Mouse (Mus musculus) CD4-positive helper T cell, adult 2 months (primary cell): ENCODE measurements around the gene 4930524J08Rik.

ENCODE experiments used
- DNase-seq: peaks from one replicate; pipeline ENCODE4 v3.0.0-alpha.2; 2012; ENCODE audit warnings: low read depth, missing footprints, low spot score

4930524J08Rik gene

GRCm38 (mm10) chr5:100003895-100004294 lies 25.0 kb downstream of the 4930524J08Rik start:
- DNase-seq = no peak

GRCm38 (mm10) chr5:100005431-100005830 lies 26.6 kb downstream of the 4930524J08Rik start:
- no peak for DNase-seq

GRCm38 (mm10) chr5:100005896-100006295 lies 27.0 kb downstream of the 4930524J08Rik start:
- DNase-seq = no peak

DNA sequence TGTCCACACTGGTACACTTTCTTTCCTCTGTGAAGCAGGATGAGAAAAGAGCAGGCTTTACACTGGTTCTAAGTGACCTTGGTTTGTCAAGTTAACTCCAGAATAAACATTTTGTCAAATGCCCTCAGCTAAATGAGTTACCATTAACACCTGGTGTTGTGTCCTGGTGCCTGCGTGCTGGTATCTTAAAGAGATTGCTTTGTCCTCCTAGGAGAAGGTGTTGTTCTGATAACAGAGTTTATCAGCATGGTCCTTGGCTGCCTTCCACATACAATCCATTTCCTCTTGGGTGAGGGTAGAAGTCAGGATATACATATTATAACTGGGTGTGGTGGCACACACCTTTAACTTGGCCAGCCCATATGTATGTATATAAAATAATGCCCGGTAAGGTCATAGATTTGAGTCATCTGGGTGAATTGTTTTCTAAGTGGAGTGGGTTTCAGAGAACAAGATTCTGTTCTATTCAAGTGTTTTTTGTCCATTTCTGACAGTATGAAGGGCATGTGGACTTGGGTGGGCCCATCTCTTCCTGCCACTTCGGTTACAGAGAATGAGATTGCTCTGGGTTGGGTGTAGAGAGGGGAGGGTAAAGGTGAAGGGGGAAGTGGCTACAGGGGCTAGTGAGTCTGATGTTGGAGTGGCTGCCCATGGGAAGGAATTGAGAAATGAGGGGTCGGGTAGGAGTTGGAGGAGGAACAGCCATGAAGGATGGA lies 27.6 kb downstream of the 4930524J08Rik start:
- DNase-seq = no peak

DNA sequence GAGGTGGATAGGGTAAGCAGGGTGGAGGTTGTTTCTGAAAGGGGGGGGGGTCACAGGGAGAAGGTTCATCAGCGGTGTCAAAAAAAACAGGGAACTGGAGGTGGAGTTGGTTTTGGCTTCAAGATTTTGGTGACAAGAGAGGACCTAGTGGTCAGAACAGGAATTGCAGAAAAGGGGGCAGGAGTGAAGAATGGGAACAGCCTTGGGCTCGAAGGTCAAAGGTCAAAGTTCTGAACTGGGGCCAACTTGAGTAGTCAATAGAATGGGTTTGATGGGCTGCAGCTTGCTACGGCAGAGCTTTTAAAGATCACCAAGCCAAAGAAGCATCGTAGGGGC lies 28.1 kb downstream of the 4930524J08Rik start:
- peak; percentile 31 for DNase-seq

DNA sequence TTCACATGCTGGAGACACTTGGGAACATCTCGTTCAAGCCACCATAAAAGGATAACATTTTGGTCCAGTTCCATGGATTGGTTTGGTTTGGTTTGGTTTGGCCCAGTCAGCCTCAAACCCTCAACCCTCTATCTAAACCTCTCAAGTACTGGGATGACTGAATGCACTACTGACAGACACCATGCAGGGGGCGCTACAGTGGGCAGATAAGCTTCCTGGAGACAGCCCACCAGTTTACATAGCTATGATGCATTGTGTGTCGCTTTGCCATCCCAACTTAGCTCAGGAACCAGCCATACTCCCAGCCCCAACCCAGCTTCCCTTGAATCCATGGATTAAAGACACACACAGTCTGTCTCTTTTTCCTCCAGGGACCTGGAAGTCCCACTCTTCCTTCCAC lies 29.6 kb downstream of the 4930524J08Rik start:
- no peak for DNase-seq

GRCm38 (mm10) chr5:100012599-100012998 lies 33.7 kb downstream of the 4930524J08Rik start:
- DNase-seq = no peak

DNA sequence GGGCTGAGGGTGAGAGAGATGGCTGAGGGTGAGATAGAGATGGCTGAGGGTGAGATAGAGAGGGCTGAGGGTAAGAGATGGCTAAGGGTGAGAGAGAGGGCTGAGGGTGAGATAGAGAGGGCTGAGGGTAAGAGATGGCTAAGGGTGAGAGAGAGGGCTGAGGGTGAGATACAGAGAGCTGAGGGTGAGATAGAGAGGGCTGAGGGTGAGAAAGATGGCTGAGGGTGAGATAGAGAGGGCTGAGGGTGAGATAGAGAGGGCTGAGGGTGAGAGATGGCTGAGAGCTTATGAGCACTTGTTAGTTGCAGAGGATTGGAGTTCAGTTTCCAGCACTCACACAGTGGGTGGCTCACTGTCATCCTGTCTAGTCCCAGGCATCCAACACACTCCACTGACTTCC lies 41.2 kb downstream of the 4930524J08Rik start:
- DNase-seq = no peak

DNA sequence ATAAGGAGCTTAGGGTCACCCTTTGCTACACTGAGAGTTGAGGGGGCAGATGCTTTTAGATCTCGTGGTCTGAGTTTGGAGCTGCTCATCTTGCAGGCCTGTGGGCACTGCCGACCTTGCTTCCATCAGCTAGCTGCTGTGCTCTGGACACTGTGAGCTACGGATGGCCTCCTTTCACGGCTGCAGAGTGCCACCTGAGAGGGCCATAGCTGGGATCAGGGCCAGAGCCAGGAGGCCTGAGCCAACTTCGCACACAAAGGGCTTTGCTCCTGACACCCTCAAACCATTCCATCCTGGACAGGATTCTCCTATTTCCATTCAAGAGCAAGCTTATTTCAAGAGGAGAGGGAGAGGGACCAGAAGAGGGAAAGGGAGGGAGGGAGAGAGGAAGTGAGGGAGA lies 45.5 kb downstream of the 4930524J08Rik start:
- DNase-seq = no peak

GRCm38 (mm10) chr5:100024868-100025267 lies 46.0 kb downstream of the 4930524J08Rik start:
- no peak for DNase-seq
